Mouse (Mus musculus): ENCODE measurements at regions not wholly inside any gene's neighbourhood (a gene's known extent, or its start where the extent isn't known, plus 50 kb on each side); places are given as distances from the start of the nearest gene placed in this dataset.

- Histone ChIP-seq H3K27me3 (no peaks in the 10 kb centered on the region), H3K36me3 (no peaks in the 10 kb centered on the region), H3K27ac (no peak overlapping the region), H3K4me2 (replicated peaks) (no peak overlapping the region), H3K4me3 (replicated peaks) (no peak overlapping the region), H3K9me3 (no peaks in the 10 kb centered on the region), H3K9ac (replicated peaks) (no peak overlapping the region), H3K4me1 (replicated peaks) (no peaks in the 10 kb centered on the region)
- ATAC-seq, result peak; percentile 30; the same call in 1 of the 2 replicates
- WGBS, result 31% methylated on average over 12 of the region's 12 CpGs
These were observed 52.4 kb upstream of the Olfr291 start for GRCm38 (mm10) chr7:84800966-84801365.

- no peak for ATAC-seq
- Histone ChIP-seq H3K4me1 (replicated peaks) (no peaks in the 10 kb centered on the region), H3K4me3 (replicated peaks) (no peak overlapping the region), H3K27ac (no peak overlapping the region), H3K27me3 (no peaks in the 10 kb centered on the region), H3K36me3 (no peaks in the 10 kb centered on the region), H3K9me3 (no peaks in the 10 kb centered on the region), H3K4me2 (replicated peaks) (no peak overlapping the region), H3K9ac (replicated peaks) (no peak overlapping the region)
- WGBS, result 16% methylated on average over 1 of the region's 1 CpGs
These were observed 58.7 kb upstream of the Olfr291 start for GRCm38 (mm10) chr7:84794655-84795054.

- WGBS, result under 1% methylated on average over 30 of the region's 30 CpGs
- peak overlapping the region; percentile 59 for H3K4me2 ChIP-seq (replicated peaks)
- H3K4me3 ChIP-seq (replicated peaks), result peak overlapping the region; percentile 50
- ATAC-seq, result peak; percentile 98
- H3K9me3 ChIP-seq, result no peaks in the 10 kb centered on the region
- H3K36me3 ChIP-seq, result no peaks in the 10 kb centered on the region
- peak overlapping the region; percentile 69 for H3K27ac ChIP-seq
- peak overlapping the region; percentile 65 for H3K9ac ChIP-seq (replicated peaks)
- H3K27me3 ChIP-seq, result no peaks in the 10 kb centered on the region
- no peaks in the 10 kb centered on the region for H3K4me1 ChIP-seq (replicated peaks)
These were observed 74.0 kb upstream of the Olfr291 start for GRCm38 (mm10) chr7:84779276-84779825.

GRCm38 (mm10) chr7:84777696-84778095, 75.7 kb upstream of the Olfr291 start:
- no peak for ATAC-seq
- H3K4me3 ChIP-seq (replicated peaks), result no peak overlapping the region
- no peaks in the 10 kb centered on the region for H3K9me3 ChIP-seq
- H3K27ac ChIP-seq, result no peak overlapping the region
- no peaks in the 10 kb centered on the region for H3K36me3 ChIP-seq
- no peaks in the 10 kb centered on the region for H3K4me1 ChIP-seq (replicated peaks)
- H3K27me3 ChIP-seq, result no peaks in the 10 kb centered on the region
- H3K4me2 ChIP-seq (replicated peaks), result no peak overlapping the region
- no peak overlapping the region for H3K9ac ChIP-seq (replicated peaks)

GRCm38 (mm10) chr7:84756261-84756660, 66.5 kb upstream of the Zfand6 start:
- H3K4me3 ChIP-seq (replicated peaks), result no peak overlapping the region
- 94% methylated on average over 3 of the region's 3 CpGs for WGBS
- H3K4me2 ChIP-seq (replicated peaks), result no peak overlapping the region

GRCm38 (mm10) chr7:84753361-84753760, 63.6 kb upstream of the Zfand6 start:
- WGBS, result 92% methylated on average over 1 of the region's 1 CpGs
- Histone ChIP-seq H3K4me3 (replicated peaks) (no peak overlapping the region), H3K36me3 (no peaks in the 10 kb centered on the region), H3K4me2 (replicated peaks) (no peak overlapping the region), H3K27ac (no peak overlapping the region), H3K9ac (replicated peaks) (no peak overlapping the region), H3K9me3 (no peaks in the 10 kb centered on the region), H3K27me3 (peaks cover 5% of the 10 kb centered on the region; the same call in 1 of the 2 replicates), H3K4me1 (replicated peaks) (0 out of 2 replicates have a peak, but pooled peaks cover 3% of the 10 kb centered on the region)
- ATAC-seq, result no peak

More at GRCm38 (mm10) chr7:84756261-84756660, 66.5 kb upstream of the Zfand6 start:
- no peak overlapping the region for H3K9ac ChIP-seq (replicated peaks)
- no peak overlapping the region for H3K27ac ChIP-seq
- H3K36me3 ChIP-seq, result no peaks in the 10 kb centered on the region
- ATAC-seq, result no peak
- H3K9me3 ChIP-seq, result no peaks in the 10 kb centered on the region
- no peaks in the 10 kb centered on the region for H3K4me1 ChIP-seq (replicated peaks)
- H3K27me3 ChIP-seq, result no peaks in the 10 kb centered on the region

GRCm38 (mm10) chr7:84749434-84750301, 59.9 kb upstream of the Zfand6 start:
- Histone ChIP-seq H3K4me3 (replicated peaks) (peak overlapping the region; percentile 45), H3K27ac (no peak overlapping the region), H3K4me1 (replicated peaks) (0 out of 2 replicates have a peak, but pooled peaks cover 3% of the 10 kb centered on the region), H3K4me2 (replicated peaks) (peak overlapping the region; percentile 55), H3K27me3 (peaks cover 5% of the 10 kb centered on the region; the same call in 1 of the 2 replicates), H3K9ac (replicated peaks) (peak overlapping the region; percentile 54; the same call in 1 of the 2 replicates), H3K36me3 (no peaks in the 10 kb centered on the region), H3K9me3 (no peaks in the 10 kb centered on the region)
- peak; percentile 91 for ATAC-seq
- 4% methylated on average over 21 of the region's 21 CpGs for WGBS

- 0 out of 2 replicates have a peak, but pooled peaks cover 3% of the 10 kb centered on the region for H3K4me1 ChIP-seq (replicated peaks)
- no peak overlapping the region for H3K27ac ChIP-seq
- ATAC-seq, result no peak
- WGBS, result 72% methylated on average over 1 of the region's 1 CpGs
- H3K9me3 ChIP-seq, result no peaks in the 10 kb centered on the region
- H3K9ac ChIP-seq (replicated peaks), result no peak overlapping the region
- peaks cover 5% of the 10 kb centered on the region; the same call in 1 of the 2 replicates for H3K27me3 ChIP-seq
- H3K4me2 ChIP-seq (replicated peaks), result no peak overlapping the region
- no peak overlapping the region for H3K4me3 ChIP-seq (replicated peaks)
- H3K36me3 ChIP-seq, result no peaks in the 10 kb centered on the region
These were observed 58.1 kb upstream of the Zfand6 start for GRCm38 (mm10) chr7:84747847-84748246.

GRCm38 (mm10) chr7:84744321-84745070, 54.7 kb upstream of the Zfand6 start:
- 94% methylated on average over 5 of the region's 5 CpGs for WGBS

GRCm38 (mm10) chr7:84739965-84740390, 50.2 kb upstream of the Zfand6 start:
- Histone ChIP-seq H3K9ac (replicated peaks) (no peak overlapping the region), H3K36me3 (no peaks in the 10 kb centered on the region), H3K27me3 (no peaks in the 10 kb centered on the region), H3K27ac (no peak overlapping the region), H3K9me3 (no peaks in the 10 kb centered on the region), H3K4me2 (replicated peaks) (no peak overlapping the region), H3K4me1 (replicated peaks) (no peaks in the 10 kb centered on the region), H3K4me3 (replicated peaks) (no peak overlapping the region)
- WGBS, result 30% methylated on average over 2 of the region's 2 CpGs
- no peak for ATAC-seq

More at GRCm38 (mm10) chr7:84744321-84745070, 54.7 kb upstream of the Zfand6 start:
- H3K27me3 ChIP-seq, result peaks cover 5% of the 10 kb centered on the region; the same call in 1 of the 2 replicates
- ATAC-seq, result no peak
- no peaks in the 10 kb centered on the region for H3K36me3 ChIP-seq
- no peak overlapping the region for H3K27ac ChIP-seq
- 0 out of 2 replicates have a peak, but pooled peaks cover 2% of the 10 kb centered on the region for H3K4me1 ChIP-seq (replicated peaks)
- H3K9ac ChIP-seq (replicated peaks), result no peak overlapping the region
- H3K4me2 ChIP-seq (replicated peaks), result no peak overlapping the region
- no peak overlapping the region for H3K4me3 ChIP-seq (replicated peaks)
- H3K9me3 ChIP-seq, result no peaks in the 10 kb centered on the region
